Mouse (Mus musculus): Measurements from ENCODE around the gene Erbb4. TPM values are rescaled to one million over a fixed set of nuclear protein-coding genes. Genes with fewer than 3 reads are reported as not detected.

The Erbb4 gene
- polyA plus RNA-seq, 1 experiment from 2014 or later: 8.6 TPM

DNA sequence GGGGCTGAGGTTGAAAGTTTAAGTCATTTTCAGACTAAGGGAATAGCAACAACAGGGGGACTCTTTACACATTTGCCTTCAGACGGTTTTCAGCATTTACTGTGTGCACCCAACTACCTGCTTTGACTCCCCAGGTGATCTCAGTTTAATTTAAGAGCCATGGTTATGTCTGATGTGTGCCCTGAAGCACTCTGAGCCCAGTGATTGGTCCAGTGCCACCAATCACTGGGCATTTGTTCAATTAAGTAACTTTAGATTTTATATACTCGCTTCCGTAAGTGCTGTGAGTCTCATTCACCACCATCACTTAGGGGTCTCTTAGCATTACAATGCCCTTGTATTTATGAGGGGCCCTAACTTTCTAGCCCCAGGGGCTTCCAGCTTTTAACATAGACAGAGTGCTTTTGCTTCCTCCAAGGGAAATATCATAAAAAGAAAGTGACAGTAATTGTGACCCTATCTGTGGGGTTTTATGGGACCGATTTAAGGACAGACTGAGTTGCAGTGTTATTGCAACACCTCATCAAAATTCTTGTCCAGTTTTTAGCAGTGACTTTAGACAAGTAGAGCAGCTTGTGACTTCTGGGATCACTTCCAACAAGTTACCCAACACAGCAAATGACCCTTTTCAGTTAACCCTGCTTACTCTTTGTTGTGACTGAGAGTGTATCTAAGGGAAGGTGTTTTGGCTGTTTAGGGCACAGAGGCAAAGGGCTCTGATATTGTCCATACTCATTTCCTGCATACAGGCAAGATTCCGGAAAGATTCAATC lies 134.3 kb downstream of the Erbb4 start:
- Histone ChIP-seq H3K27me3 (ENCODE audit: control insufficient read depth, insufficient read depth, low read length) (no peaks in the 10 kb centered on the region), H3K9me3 (ENCODE audit: control insufficient read depth, low read length) (no peaks in the 10 kb centered on the region), H3K4me1 (ENCODE audit: control insufficient read depth, insufficient read depth, low read length) (no peaks in the 10 kb centered on the region), H3K4me2 (no peak overlapping the region), H3K4me3 (ENCODE audit: low read depth, low read length) (no peak overlapping the region), H3K27ac (ENCODE audit: low read depth, low read length) (no peak overlapping the region), H3K36me3 (ENCODE audit: control insufficient read depth, insufficient read depth, low read length) (no peaks in the 10 kb centered on the region), H3K9ac (ENCODE audit: low read length) (no peak overlapping the region)
- DNase-seq (ENCODE audit: low spot score, missing footprints): no peak
- no peak for ATAC-seq (ENCODE audit: low FRiP score)
- 82% methylated on average over 5 of the region's 5 CpGs for WGBS

DNA sequence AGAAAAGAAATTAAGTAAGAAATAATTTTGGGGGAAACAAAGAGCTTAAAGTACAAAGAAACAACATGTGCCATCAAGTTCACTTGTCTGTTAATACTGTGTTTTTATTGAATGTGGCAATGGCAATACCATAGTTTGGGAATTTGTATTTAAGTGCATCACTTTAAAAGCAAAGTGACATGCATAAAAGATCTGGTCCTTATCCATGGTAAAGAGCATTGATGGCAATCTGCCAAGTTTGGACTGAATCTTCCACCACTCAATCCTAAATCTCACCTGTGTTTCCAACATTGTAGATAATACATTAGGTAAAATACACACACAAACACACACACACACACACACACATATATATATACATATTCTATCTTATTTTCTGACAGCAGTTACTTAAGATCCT lies 143.7 kb downstream of the Erbb4 start:
- ATAC-seq (ENCODE audit: low FRiP score): no peak
- no peak overlapping the region for H3K27ac ChIP-seq (ENCODE audit: low read depth, low read length)
- H3K4me2 ChIP-seq: no peak overlapping the region
- no peaks in the 10 kb centered on the region for H3K9me3 ChIP-seq (ENCODE audit: control insufficient read depth, low read length)
- H3K36me3 ChIP-seq (ENCODE audit: control insufficient read depth, insufficient read depth, low read length): no peaks in the 10 kb centered on the region
- H3K4me1 ChIP-seq (ENCODE audit: control insufficient read depth, insufficient read depth, low read length): peaks cover 10% of the 10 kb centered on the region; the same call in 1 of the 2 replicates
- H3K9ac ChIP-seq (ENCODE audit: low read length): no peak overlapping the region
- H3K27me3 ChIP-seq (ENCODE audit: control insufficient read depth, insufficient read depth, low read length): no peaks in the 10 kb centered on the region
- peak; percentile 84 for DNase-seq (ENCODE audit: low spot score, missing footprints)
- no peak overlapping the region for H3K4me3 ChIP-seq (ENCODE audit: low read depth, low read length)

DNA sequence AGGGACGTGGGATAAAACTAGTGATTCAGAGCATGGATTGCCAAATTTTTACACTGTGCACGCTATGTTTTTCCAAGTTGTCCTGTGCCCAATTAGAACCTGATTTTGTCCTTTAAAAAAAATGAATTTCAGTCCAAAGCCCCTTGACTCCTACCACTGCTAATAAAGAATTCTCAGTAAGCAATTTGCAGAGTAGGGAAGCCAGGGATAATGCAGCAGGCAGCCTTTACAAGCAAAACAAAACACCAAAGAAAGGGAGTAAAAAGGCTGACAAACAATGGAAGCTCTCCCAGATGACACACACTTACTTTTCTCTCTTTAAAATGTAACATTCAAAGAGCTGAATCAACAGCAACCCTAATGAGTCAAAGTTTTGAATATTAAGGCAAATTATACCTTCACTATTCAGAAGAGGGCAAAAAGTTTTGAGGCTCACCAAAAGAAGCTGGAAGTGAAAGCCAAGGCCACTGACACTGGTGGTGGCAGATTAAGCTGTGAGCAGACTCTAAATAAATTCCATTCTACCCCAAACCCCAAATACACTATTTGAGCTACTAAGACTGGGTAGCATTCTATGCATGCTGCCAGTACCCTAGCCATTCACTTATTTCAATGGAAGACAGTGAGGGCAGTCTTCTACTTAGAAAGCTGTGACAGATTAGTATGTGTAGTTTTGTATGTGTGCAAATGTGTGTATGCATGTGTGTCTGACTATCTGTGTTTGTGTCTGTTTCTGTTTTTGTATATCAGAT lies 146.3 kb downstream of the Erbb4 start:
- DNase-seq (ENCODE audit: low spot score, missing footprints): no peak
- Histone ChIP-seq H3K27ac (ENCODE audit: low read depth, low read length) (0 out of 2 replicates have a peak overlapping the region, but pooled peaks have one; percentile 40), H3K36me3 (ENCODE audit: control insufficient read depth, insufficient read depth, low read length) (no peaks in the 10 kb centered on the region), H3K9me3 (ENCODE audit: control insufficient read depth, low read length) (no peaks in the 10 kb centered on the region), H3K4me2 (no peak overlapping the region), H3K27me3 (ENCODE audit: control insufficient read depth, insufficient read depth, low read length) (no peaks in the 10 kb centered on the region), H3K4me3 (ENCODE audit: low read depth, low read length) (no peak overlapping the region), H3K9ac (ENCODE audit: low read length) (no peak overlapping the region), H3K4me1 (ENCODE audit: control insufficient read depth, insufficient read depth, low read length) (peaks cover 15% of the 10 kb centered on the region; the same call in 1 of the 2 replicates)
- ATAC-seq (ENCODE audit: low FRiP score): peak; percentile 69; the same call in 1 of the 2 replicates
- 31% methylated on average over 2 of the region's 2 CpGs for WGBS

DNA sequence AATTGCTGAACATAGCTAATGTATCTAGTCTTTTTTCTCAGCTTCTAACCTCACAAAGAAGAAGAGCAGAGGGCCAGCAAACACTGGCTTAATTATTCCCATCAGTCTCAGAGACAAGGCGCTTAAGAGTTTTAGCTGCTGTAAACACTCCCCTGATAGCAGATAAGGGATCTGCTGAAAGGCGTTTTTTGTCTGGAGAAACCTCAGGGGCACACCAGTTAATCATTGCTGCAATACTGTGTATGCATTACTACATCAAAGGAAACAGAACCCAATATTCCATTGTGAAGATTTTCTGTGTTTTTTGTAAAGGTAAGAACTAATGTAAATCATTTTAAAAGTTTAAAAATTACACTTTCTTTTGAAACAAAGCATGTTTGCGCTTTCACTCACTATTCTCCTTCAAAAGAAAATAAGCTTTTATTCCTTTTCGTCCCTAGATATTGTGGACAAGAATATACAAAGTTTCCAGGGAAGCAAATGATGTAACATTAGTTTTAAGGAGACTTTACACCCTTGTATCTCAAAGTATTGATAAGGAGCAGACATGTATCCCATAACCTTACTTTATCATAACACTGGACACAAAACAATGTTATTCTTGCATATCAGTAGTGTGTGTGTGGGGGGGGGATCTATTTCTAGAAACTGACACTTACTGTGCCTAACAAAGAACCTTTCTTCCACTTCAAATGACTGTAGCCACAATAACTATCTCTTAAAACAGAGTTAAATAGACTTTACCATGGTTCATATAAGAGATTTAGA lies 150.9 kb downstream of the Erbb4 start:
- Histone ChIP-seq H3K4me2 (no peak overlapping the region), H3K36me3 (ENCODE audit: control insufficient read depth, insufficient read depth, low read length) (no peaks in the 10 kb centered on the region), H3K27me3 (ENCODE audit: control insufficient read depth, insufficient read depth, low read length) (no peaks in the 10 kb centered on the region), H3K27ac (ENCODE audit: low read depth, low read length) (no peak overlapping the region), H3K4me1 (ENCODE audit: control insufficient read depth, insufficient read depth, low read length) (peaks cover 19% of the 10 kb centered on the region; the same call in 1 of the 2 replicates), H3K9me3 (ENCODE audit: control insufficient read depth, low read length) (no peaks in the 10 kb centered on the region), H3K9ac (ENCODE audit: low read length) (no peak overlapping the region), H3K4me3 (ENCODE audit: low read depth, low read length) (no peak overlapping the region)
- 57% methylated on average over 4 of the region's 4 CpGs for WGBS
- ATAC-seq (ENCODE audit: low FRiP score) (no peak), DNase-seq (ENCODE audit: low spot score, missing footprints) (no peak)

DNA sequence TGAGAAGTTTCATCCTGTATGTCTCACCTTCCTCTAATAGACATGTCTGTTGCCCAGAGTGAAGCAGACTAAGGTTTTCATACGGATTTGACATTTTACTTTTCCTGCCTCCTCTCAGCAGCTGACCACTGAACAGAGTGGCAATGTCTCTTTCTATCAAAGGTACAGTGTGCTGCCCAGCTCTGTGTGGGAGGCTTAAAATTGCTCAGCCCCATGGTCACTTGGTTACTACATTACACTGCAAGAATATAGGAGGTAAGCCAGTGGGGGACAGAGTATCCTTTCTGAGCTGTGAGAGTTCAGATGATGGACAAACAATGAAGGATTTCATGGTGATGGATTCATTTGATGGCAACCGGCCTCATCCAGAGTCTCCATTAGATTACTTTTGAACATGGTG lies 152.4 kb downstream of the Erbb4 start:
- Histone ChIP-seq H3K36me3 (ENCODE audit: control insufficient read depth, insufficient read depth, low read length) (no peaks in the 10 kb centered on the region), H3K9me3 (ENCODE audit: control insufficient read depth, low read length) (no peaks in the 10 kb centered on the region), H3K4me1 (ENCODE audit: control insufficient read depth, insufficient read depth, low read length) (peaks cover 8% of the 10 kb centered on the region; the same call in 1 of the 2 replicates), H3K9ac (ENCODE audit: low read length) (no peak overlapping the region), H3K27ac (ENCODE audit: low read depth, low read length) (no peak overlapping the region), H3K4me3 (ENCODE audit: low read depth, low read length) (no peak overlapping the region), H3K27me3 (ENCODE audit: control insufficient read depth, insufficient read depth, low read length) (no peaks in the 10 kb centered on the region), H3K4me2 (no peak overlapping the region)
- DNase-seq (ENCODE audit: low spot score, missing footprints): no peak
- no peak for ATAC-seq (ENCODE audit: low FRiP score)
- 50% methylated on average over 2 of the region's 2 CpGs for WGBS

DNA sequence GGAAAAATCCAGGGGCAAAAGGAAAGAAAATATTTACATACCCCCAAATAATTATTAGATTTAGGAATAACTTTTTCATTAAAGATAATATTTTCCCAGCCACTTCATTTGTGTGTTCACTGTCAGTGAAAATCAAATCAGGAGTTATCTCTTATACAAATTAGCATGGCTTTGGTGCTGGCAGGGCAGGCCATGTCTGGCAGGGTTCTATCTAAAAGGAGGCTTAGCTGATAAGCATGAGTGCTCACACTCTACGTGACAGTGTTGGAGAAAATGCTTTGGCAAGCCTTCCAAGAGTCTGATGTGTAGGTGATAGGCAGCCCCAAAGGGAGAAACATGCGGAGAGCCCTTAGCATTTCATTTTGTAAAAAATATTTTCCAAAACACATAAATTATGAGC lies 164.7 kb downstream of the Erbb4 start:
- no peaks in the 10 kb centered on the region for H3K36me3 ChIP-seq (ENCODE audit: control insufficient read depth, insufficient read depth, low read length)

DNA sequence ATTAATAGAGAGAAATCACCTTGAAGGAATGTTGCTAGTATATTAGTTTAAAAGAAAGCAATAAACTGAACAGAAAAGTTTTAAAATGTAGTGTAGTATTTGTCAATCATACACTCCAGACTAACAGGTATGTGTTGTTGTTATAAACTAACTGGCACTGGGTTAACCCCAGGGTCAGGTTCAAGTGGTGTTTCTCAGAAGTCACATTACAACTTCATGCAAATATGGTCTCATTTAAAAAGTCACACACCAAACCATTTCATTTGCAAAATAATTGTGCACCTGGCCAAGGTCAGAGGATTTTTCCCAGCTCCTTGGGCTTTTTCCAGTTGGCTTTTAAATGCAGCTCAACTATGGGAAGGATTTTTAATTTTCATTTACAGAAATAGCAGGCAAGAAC lies 173.1 kb downstream of the Erbb4 start:
- Histone ChIP-seq H3K9ac (ENCODE audit: low read length) (no peak overlapping the region), H3K4me3 (ENCODE audit: low read depth, low read length) (no peak overlapping the region), H3K36me3 (ENCODE audit: control insufficient read depth, insufficient read depth, low read length) (no peaks in the 10 kb centered on the region), H3K4me1 (ENCODE audit: control insufficient read depth, insufficient read depth, low read length) (no peaks in the 10 kb centered on the region), H3K27ac (ENCODE audit: low read depth, low read length) (no peak overlapping the region), H3K27me3 (ENCODE audit: control insufficient read depth, insufficient read depth, low read length) (no peaks in the 10 kb centered on the region), H3K4me2 (no peak overlapping the region), H3K9me3 (ENCODE audit: control insufficient read depth, low read length) (no peaks in the 10 kb centered on the region)
- ATAC-seq (ENCODE audit: low FRiP score) (no peak), DNase-seq (ENCODE audit: low spot score, missing footprints) (peak; percentile 47)

More for the DNA sequence above, 164.7 kb downstream of the Erbb4 start:
- Histone ChIP-seq H3K4me2 (no peak overlapping the region), H3K27me3 (ENCODE audit: control insufficient read depth, insufficient read depth, low read length) (no peaks in the 10 kb centered on the region), H3K4me1 (ENCODE audit: control insufficient read depth, insufficient read depth, low read length) (no peaks in the 10 kb centered on the region; the same call in 1 of the 2 replicates), H3K9ac (ENCODE audit: low read length) (no peak overlapping the region), H3K4me3 (ENCODE audit: low read depth, low read length) (no peak overlapping the region), H3K27ac (ENCODE audit: low read depth, low read length) (no peak overlapping the region), H3K9me3 (ENCODE audit: control insufficient read depth, low read length) (no peaks in the 10 kb centered on the region)
- WGBS: 32% methylated on average over 2 of the region's 2 CpGs
- DNase-seq (ENCODE audit: low spot score, missing footprints) (peak; percentile 72), ATAC-seq (ENCODE audit: low FRiP score) (no peak)

DNA sequence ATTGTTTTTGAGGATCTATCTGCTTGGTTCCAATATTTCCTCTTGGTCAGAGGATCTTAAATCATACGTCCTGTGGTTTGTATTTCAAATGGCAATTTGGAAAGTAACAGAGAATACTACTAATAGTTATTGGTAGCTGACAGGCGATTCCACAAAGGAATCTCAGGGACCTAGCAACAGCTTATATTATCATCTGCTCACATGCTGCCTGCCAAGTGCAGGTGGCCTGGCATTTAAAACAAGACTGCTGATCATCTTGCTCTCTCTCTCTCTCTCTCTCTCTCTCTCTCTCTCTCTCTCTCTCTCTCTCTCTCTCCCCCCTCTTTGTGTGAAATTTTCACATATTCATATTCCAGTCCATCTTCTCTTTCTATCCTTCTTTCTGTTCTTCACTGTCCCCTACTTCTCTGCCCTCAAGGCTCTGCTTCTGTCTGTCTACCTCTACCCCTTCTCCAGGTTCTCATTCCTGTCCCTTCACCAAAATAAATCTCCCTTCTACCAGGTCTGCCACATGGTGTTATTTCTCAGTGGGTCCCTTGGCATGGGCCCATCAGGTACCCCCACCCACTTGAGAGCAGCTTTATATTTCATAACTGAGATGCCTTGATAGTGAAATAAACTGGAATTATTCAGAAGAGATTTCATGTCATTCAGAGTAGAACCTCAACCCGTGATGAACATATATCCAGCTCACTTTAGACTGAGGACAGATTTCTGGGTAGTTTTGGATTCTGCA lies 174.4 kb downstream of the Erbb4 start:
- H3K4me3 ChIP-seq (ENCODE audit: low read depth, low read length): no peak overlapping the region
- no peaks in the 10 kb centered on the region for H3K36me3 ChIP-seq (ENCODE audit: control insufficient read depth, insufficient read depth, low read length)
- H3K4me1 ChIP-seq (ENCODE audit: control insufficient read depth, insufficient read depth, low read length): no peaks in the 10 kb centered on the region
- ATAC-seq (ENCODE audit: low FRiP score) (no peak), DNase-seq (ENCODE audit: low spot score, missing footprints) (peak; percentile 47)
- no peak overlapping the region for H3K27ac ChIP-seq (ENCODE audit: low read depth, low read length)
- 84% methylated on average over 3 of the region's 3 CpGs for WGBS
- no peaks in the 10 kb centered on the region for H3K9me3 ChIP-seq (ENCODE audit: control insufficient read depth, low read length)
- H3K4me2 ChIP-seq: no peak overlapping the region
- no peaks in the 10 kb centered on the region for H3K27me3 ChIP-seq (ENCODE audit: control insufficient read depth, insufficient read depth, low read length)
- no peak overlapping the region for H3K9ac ChIP-seq (ENCODE audit: low read length)

Measured in midbrain, embryonic 11.5 days (tissue).